In the genomic region with DNA sequence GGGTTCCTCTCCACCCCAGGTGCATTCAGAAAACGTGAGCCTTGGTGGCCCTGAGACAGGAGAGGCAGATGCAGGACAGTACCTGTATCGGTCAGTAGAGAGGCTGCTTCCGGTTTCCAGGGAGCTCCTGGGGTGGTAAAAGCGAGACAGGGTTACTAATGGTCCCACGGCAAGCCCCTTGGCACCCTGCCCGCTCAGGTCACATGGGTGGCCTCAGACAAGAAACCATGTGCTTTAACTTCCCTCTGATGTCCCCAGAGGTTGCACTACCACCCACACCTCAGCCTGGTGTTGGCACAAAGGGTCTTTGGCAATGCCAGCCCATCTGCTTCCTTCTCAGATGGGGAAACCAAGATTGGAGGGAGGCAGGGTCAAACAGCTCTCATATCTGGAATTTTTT, we compare ENCODE assay signal across 9 mouse cellular contexts.
DNase-seq lines count a peak whose midpoint lies in the region; ATAC-seq and TF ChIP-seq lines count a peak whose summit lies in the region.
"Had no signal": no experiment of that assay in that cellular context is flagged by ENCODE, and none has a peak within 500 bp of the region (broad histone marks: within the 10 kb centered on the region; RNA-seq: fewer than 3 reads in every experiment).

No protein-coding gene starts in this region.

- ATAC-seq in lung, postnatal 0 days, result peak; percentile 16; the same call in 1 of the 2 replicates
- no peak for ATAC-seq in erythroblast, adult 5-6 weeks (replicated peaks; ENCODE audit: low FRiP score, poor library complexity, severe bottlenecking)

- H3K9ac ChIP-seq in lung, postnatal 0 days (replicated peaks; ENCODE audit: low read depth), result no peak overlapping the region
- H3K9ac ChIP-seq: heart, embryonic 13.5 days had no signal

- no peak for TF ChIP-seq EP300 in lung, postnatal 0 days (IDR thresholded peaks at IDR 0.05)

- WGBS in lung, postnatal 0 days, result 45% methylated on average over 6 of the region's 6 CpGs

- peaks cover 24% of the 10 kb centered on the region for H3K4me1 ChIP-seq in cortical plate, adult 2 months (ENCODE audit: control insufficient read depth, insufficient read depth, low read length)
- no peaks in the 10 kb centered on the region for H3K4me1 ChIP-seq in lung, postnatal 0 days (ENCODE audit: insufficient read depth, low read depth, low read length)

- H3K27me3 ChIP-seq in lung, postnatal 0 days (replicated peaks; ENCODE audit: insufficient read depth, low read length), result no peaks in the 10 kb centered on the region
- H3K27me3 ChIP-seq: heart, embryonic 13.5 days had no signal

- no peak for TF ChIP-seq CTCF in left cerebral cortex, adult 2 months (IDR thresholded peaks at IDR 0.05)
- TF ChIP-seq CTCF in cortical plate, adult 2 months (IDR thresholded peaks at IDR 0.05; ENCODE audit: extremely low read depth, insufficient read depth, low read length), result no peak
- TF ChIP-seq CTCF in lung, postnatal 0 days (IDR thresholded peaks at IDR 0.05), result no peak

- no peak overlapping the region for H3K4me2 ChIP-seq in lung, postnatal 0 days (replicated peaks; ENCODE audit: low read depth, low read length)
- H3K4me2 ChIP-seq: heart, embryonic 13.5 days had no signal

- no peak overlapping the region for H3K4me3 ChIP-seq in left cerebral cortex, adult 2 months
- H3K4me3 ChIP-seq in cortical plate, adult 2 months (ENCODE audit: insufficient read depth, low read length), result no peak overlapping the region
- no peak overlapping the region for H3K4me3 ChIP-seq in lung, postnatal 0 days (ENCODE audit: low read depth, low read length)
- H3K4me3 ChIP-seq: heart, embryonic 13.5 days had no signal

- intact Hi-C loops in left cerebral cortex, adult 2 months (cut with DNase I), result no loop called here
- intact Hi-C loops in left cerebral cortex, postnatal 25 days (cut with DNase I), result loop anchor here (2.0 kb wide), 1 partner anchor 16 kb away; no protein-coding TSS in a partner anchor

- no peaks in the 10 kb centered on the region for H3K36me3 ChIP-seq in lung, postnatal 0 days (ENCODE audit: insufficient read depth, low read length)
- H3K36me3 ChIP-seq: heart, embryonic 13.5 days had no signal

- peak overlapping the region; percentile 50; the same call in 1 of the 2 replicates for H3K27ac ChIP-seq in left cerebral cortex, adult 2 months
- peak overlapping the region; percentile 3; the same call in 1 of the 2 replicates for H3K27ac ChIP-seq in cortical plate, adult 2 months (ENCODE audit: insufficient read depth, low read length)
- no peak overlapping the region for H3K27ac ChIP-seq in lung, postnatal 0 days (ENCODE audit: low read length)
- H3K27ac ChIP-seq: heart, embryonic 13.5 days had no signal

- DNase-seq in left cerebral cortex, adult 2 months (ENCODE audit: extremely low spot score in 1 of 2, low spot score in 2 of 2), result no peak
- no peak for DNase-seq in left cerebral cortex, postnatal 25 days (ENCODE audit: low spot score in 2 of 2)
- no peak for DNase-seq in lung, postnatal 0 days (ENCODE audit: low spot score)
- peak; percentile 46 for DNase-seq in spleen, adult 12 weeks (ENCODE audit: low spot score)
- no peak for DNase-seq in thymus, postnatal 4 days
- no peak for DNase-seq in heart, adult 9 months (ENCODE audit: low spot score in 2 of 2)

- no peaks in the 10 kb centered on the region for H3K9me3 ChIP-seq in lung, postnatal 0 days (ENCODE audit: low read length)
- H3K9me3 ChIP-seq: heart, embryonic 13.5 days had no signal

- TF ChIP-seq POLR2A in cortical plate, adult 2 months (IDR thresholded peaks at IDR 0.05; ENCODE audit: extremely low read depth, insufficient read depth, low read length), result no peak
